Mouse (Mus musculus): ENCODE measurements around the gene Copz2. TPM values are rescaled to one million over a fixed set of nuclear protein-coding genes. Genes with fewer than 3 reads are reported as not detected.
A peak's percentile ranks its signal among the peaks of the same experiment; 100 is the strongest.

Gene Copz2
- total RNA-seq, 2 experiments from 2014 or later: 4.4 to 7.4 TPM

DNA sequence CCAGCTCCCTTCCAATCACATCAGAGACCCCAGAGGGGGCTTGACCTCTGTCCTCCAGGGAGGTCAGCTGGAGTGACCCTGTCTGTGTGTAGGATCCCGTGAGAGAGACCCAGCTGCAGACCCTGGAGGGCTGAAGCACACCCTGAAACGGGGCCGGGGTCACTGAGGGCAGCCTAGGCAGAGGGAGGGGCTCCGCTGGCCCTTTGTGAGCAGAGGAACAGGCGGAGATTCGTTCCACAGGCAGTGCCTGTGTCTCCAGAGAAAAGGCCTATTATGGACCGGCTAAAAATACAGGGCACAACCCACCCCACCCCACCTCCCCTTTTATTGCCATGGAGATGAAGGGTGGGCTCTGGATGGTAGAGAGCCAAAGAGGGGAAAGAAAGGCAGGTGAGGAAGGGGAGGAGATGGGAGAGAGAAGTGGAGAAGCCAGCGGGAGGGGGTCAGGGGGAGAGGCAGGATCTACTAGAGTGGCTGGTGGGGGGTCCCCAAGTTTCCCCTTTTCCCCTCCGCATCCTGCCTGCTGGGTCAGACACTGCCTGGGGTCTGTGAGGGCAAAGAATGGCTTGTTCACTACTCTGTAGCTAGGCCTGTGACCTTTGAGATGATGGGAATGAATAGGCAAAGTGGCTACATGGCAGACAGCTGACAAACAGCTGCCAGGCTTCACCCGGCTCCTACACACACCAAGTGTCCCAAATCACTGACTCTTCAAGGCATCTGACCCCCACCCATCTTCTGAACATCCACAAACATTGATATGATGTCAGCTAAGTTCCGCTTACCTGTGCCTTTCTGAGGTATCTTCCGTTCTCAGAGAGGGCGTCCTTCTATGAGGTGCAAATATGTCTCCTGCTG is 50.0 kb downstream of the Copz2 start:
- ATAC-seq (replicated peaks; ENCODE audit: poor library complexity, severe bottlenecking): no peak

DNA sequence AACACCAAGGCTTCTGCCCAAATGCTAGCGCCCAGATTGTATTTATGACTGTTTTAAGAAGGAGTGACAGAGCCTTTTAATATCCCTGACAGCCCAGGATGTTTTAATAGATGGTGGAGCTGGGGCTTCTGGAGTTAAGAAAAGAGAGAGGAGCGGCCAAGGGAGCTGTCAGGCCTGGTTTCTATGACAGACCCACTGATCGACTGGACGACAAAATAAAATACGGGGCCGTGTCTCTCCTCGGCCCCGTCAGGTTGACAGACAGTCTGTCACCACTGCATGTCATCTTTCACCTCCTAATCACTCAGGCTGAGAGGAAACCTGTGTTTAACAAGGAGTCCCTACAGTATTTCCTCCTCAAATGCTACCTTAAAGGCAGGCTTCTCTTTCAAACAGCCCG is 51.7 kb downstream of the Copz2 start:
- no peak for ATAC-seq (replicated peaks; ENCODE audit: poor library complexity, severe bottlenecking)

DNA sequence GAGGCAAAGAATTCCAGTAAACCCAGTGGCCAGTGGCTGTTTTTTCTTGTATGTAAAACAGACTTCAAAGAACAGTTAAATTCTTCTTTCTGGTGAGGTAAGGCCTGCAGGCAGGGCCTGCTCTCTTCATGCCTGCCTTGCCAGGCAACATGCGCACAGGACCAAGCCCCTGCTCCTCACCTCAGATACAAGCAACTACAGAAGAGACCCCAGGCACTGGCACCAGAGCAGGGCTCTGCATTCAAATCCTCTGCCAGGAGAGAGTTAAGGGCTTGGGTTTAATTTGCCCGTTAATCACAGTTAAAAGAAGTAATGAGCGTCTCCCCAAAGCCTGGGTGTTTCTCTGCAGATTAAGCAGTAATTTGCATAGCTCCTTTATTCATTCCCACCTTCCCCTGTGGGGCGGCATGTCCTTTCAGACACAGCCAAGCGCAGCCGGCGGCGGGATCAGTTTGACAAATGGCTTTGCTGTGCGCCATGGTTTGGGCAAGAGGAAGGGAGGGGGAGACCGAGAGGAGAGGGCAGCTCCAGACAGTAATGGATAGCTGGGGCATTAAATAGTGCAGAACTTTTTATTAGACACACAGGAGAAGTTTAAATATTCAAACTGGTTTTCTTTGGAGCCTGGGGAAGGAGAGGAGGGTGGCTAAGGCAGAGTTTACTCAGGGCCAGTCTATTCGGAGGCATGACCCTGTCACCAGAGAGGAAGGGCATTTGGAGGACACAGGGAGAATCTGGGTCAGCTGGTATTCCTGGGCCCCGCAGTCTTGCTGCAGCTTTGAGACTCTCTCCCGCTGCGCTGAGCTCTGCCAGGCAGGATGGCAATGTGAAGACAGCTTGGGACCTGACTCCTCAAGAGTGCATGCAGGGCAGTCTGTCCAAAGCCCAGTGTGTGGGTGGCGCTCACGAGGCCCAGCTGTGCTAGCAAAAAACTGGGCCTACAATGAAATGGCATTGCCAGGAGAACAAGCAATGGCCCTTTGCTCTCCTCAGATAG is 53.3 kb downstream of the Copz2 start:
- ATAC-seq (replicated peaks; ENCODE audit: poor library complexity, severe bottlenecking): no peak

DNA sequence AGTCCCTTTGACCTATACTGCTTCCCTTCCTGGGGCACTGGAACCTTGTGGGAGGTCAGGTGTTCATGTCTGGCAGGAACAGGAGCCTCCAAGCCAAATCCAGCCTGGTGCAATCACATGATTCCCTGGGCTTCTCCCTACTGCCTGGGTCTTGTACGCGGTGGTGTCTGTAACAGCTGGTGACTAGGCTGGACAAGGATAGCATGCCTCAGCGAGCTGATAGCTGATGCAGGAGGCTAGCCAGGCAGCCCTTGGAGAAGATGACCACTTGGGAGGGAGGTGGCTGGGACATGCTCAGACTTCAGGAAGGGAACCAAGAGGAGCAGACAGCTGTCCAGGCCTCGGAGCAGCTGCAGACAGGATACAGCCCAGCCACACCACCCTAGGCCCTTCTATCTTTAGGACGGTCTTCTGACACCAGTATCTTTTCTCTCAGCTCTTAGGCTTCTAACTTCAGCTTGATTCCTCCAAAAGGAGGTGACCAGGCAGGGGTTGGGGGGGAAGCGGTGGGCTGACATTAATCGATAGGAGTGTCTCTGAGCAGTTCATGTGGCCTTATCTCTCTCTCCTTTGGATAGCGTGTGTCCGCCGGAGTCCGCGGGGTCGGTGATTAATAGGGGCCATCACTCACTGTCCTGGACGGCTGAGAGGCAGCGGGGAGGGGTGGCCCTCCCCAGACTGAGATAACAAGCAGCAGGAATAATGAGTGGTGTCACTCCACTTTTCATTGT is 56.9 kb downstream of the Copz2 start:
- ATAC-seq (replicated peaks; ENCODE audit: poor library complexity, severe bottlenecking): no peak

DNA sequence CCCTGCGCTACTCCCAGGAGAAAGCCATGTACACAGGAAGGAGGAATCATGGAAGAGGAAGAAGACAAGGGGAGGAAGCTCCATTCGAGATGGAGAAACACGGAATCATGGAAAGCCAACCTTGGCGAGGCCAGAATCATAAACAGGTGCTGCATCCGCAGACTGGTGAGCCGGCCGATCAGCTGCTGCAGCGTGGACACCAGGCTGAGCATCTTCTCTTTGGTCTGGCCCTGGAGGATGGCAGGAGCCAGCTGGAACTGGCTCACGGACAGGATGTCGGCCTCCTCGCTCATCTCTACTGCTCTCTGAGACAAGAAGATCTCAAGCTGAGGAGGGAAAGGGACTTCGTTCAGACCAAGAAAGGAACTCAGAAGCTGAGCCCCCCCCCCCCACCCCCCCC is 58.9 kb downstream of the Copz2 start:
- no peak for ATAC-seq (replicated peaks; ENCODE audit: poor library complexity, severe bottlenecking)

DNA sequence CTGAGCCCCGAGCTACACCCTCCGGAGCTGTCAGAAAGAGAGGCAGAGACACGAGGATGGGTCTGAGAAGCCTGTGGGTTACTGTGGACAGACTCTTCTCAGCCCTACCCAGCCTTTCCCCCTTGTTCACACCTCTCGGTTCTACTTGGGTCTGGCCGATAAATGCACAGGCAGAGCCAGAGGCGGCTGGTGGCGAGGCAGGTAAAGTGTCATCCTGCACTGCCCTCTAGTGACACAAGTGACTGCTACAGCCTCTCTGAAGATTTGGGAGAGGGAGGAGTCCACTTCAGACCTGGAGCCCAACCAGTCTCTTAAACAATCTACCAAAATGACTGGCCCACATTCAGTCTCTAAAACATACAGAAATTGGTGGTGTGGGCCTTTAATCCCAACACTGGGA is 60.3 kb downstream of the Copz2 start:
- peak; percentile 83 for ATAC-seq (replicated peaks; ENCODE audit: poor library complexity, severe bottlenecking)

Other genes with a start within 250 kb of the Copz2 start
- 20.6 and 29.3 TPM in 2 replicates for gene Snx11, start 72.3 kb upstream of the Copz2 start, total RNA-seq (2014; fragmentation: Nextera tagmentation)
- gene Snx11, start 72.3 kb upstream of the Copz2 start, total RNA-seq (2017): 13.5 and 17.7 TPM in 2 replicates
- gene Cbx1, start 60.7 kb upstream of the Copz2 start, total RNA-seq (2014; fragmentation: Nextera tagmentation): 56.0 and 60.6 TPM in 2 replicates
- 78.9 and 79.8 TPM in 2 replicates for gene Cbx1, start 60.7 kb upstream of the Copz2 start, total RNA-seq (2017)
- 22.2 and 39.8 TPM in 2 replicates for gene Nfe2l1, start 19.9 kb upstream of the Copz2 start, total RNA-seq (2014; fragmentation: Nextera tagmentation)
- gene Nfe2l1, start 19.9 kb upstream of the Copz2 start, total RNA-seq (2017): 35.2 and 39.9 TPM in 2 replicates
- 53.6 and 66.7 TPM in 2 replicates for gene Cdk5rap3, start 66.6 kb downstream of the Copz2 start, total RNA-seq (2014; fragmentation: Nextera tagmentation)
- 68.4 and 68.9 TPM in 2 replicates for gene Cdk5rap3, start 66.6 kb downstream of the Copz2 start, total RNA-seq (2017)
- gene Prr15l, start 78.2 kb downstream of the Copz2 start, total RNA-seq (2014; fragmentation: Nextera tagmentation): not detected in 2 replicates
- gene Prr15l, start 78.2 kb downstream of the Copz2 start, total RNA-seq (2017): 0.67 TPM in 1 of 2 replicates, not detected in the other
- gene Pnpo, start 94.1 kb downstream of the Copz2 start, total RNA-seq (2014; fragmentation: Nextera tagmentation): 30.1 and 31.9 TPM in 2 replicates
- 35.0 and 42.1 TPM in 2 replicates for gene Pnpo, start 94.1 kb downstream of the Copz2 start, total RNA-seq (2017)
- 19.8 and 22.3 TPM in 2 replicates for gene Sp2, start 133.1 kb downstream of the Copz2 start, total RNA-seq (2014; fragmentation: Nextera tagmentation)
- 2.2 and 2.8 TPM in 2 replicates for gene Sp2, start 133.1 kb downstream of the Copz2 start, total RNA-seq (2017)
- 0.26 and 0.37 TPM in 2 replicates for gene Sp6, start 163.5 kb downstream of the Copz2 start, total RNA-seq (2014; fragmentation: Nextera tagmentation)
- gene Sp6, start 163.5 kb downstream of the Copz2 start, total RNA-seq (2017): not detected in 2 replicates
- 12.2 and 22.1 TPM in 2 replicates for gene Scrn2, start 180.1 kb downstream of the Copz2 start, total RNA-seq (2014; fragmentation: Nextera tagmentation)
- 22.0 and 30.0 TPM in 2 replicates for gene Scrn2, start 180.1 kb downstream of the Copz2 start, total RNA-seq (2017)
- not detected in 2 replicates for gene Lrrc46, start 191.5 kb downstream of the Copz2 start, total RNA-seq (2014; fragmentation: Nextera tagmentation)
- 0.10 and 1.1 TPM in 2 replicates for gene Lrrc46, start 191.5 kb downstream of the Copz2 start, total RNA-seq (2017)
- 44.6 and 51.7 TPM in 2 replicates for gene Mrpl10, start 191.7 kb downstream of the Copz2 start, total RNA-seq (2014; fragmentation: Nextera tagmentation)
- 22.9 and 23.2 TPM in 2 replicates for gene Mrpl10, start 191.7 kb downstream of the Copz2 start, total RNA-seq (2017)
- 24.4 and 29.4 TPM in 2 replicates for gene Osbpl7, start 200.8 kb downstream of the Copz2 start, total RNA-seq (2014; fragmentation: Nextera tagmentation)
- gene Osbpl7, start 200.8 kb downstream of the Copz2 start, total RNA-seq (2017): 7.9 and 8.5 TPM in 2 replicates